Mouse (Mus musculus) forebrain, embryonic 10.5 days (tissue): ENCODE results near the gene Fcer1a. TPM values are rescaled to one million over a fixed set of nuclear protein-coding genes. Genes with fewer than 3 reads are reported as not detected.
"Not testable (repeated sequence)": the region's sequence is repeated elsewhere in the genome, so short reads cannot be mapped to it uniquely, and the experiment has no call there.

Experiments used
- DNase-seq: peaks from one replicate; pipeline ENCODE4 v3.0.0-alpha.2; 2017; ENCODE audit warnings: low spot score; ENCODE audit errors: extremely low spot score
- H3K27ac ChIP-seq: fragments of 300-500 bp; sonication (generic); 2 replicates; pipeline ENCODE4 v1.5.1; 2016; ENCODE audit warnings: mild to moderate bottlenecking
- H3K27me3 ChIP-seq: fragments of 300-500 bp; sonication (generic); 2 replicates; pipeline ENCODE4 v1.6.1; 2016; ENCODE audit warnings: mild to moderate bottlenecking; ENCODE audit not compliant: poor library complexity, severe bottlenecking
- H3K36me3 ChIP-seq: fragments of 300-500 bp; sonication (generic); replicated peaks from 2 replicates; pipeline ENCODE4 v1.6.1; 2016; ENCODE audit warnings: mild to moderate bottlenecking, moderate library complexity
- H3K4me1 ChIP-seq: fragments of 300-500 bp; sonication (generic); 2 replicates; pipeline ENCODE4 v1.6.1; 2016
- H3K4me3 ChIP-seq: fragments of 300-500 bp; sonication (generic); 2 replicates; pipeline ENCODE4 v1.5.1; 2016; ENCODE audit warnings: mild to moderate bottlenecking, moderate library complexity
- H3K9me3 ChIP-seq: fragments of 300-500 bp; sonication (generic); 2 replicates; pipeline ENCODE4 v1.6.1; 2016; ENCODE audit warnings: mild to moderate bottlenecking, moderate library complexity
- WGBS: fragments of 180-500 bp; shearing (Covaris S2); methylation state at CpG from one replicate; pipeline ENCODE4 v1.1.7; 2016; 5-methylcytosine and 5-hydroxymethylcytosine counted together
- polyA plus RNA-seq: library from polyadenylated mRNA; unstranded; fragments of >200 nt; fragmentation: Nextera tagmentation; extraction: Ambion mirVana; gene quantifications from 2 replicates; pipeline ENCODE4 v1.2.1, GENCODE M21; 2016

Fcer1a gene
- polyA plus RNA-seq: not detected in 2 replicates

- no peak within 1 kb of the TSS for H3K4me3 ChIP-seq
- no peaks in the 10 kb centered on the region for H3K27me3 ChIP-seq
- no peaks in the 10 kb centered on the region for H3K4me1 ChIP-seq
- no peak within 1 kb of the TSS for H3K27ac ChIP-seq
- no peaks in the 10 kb centered on the region for H3K36me3 ChIP-seq
- DNase-seq: no peak
- 88% methylated on average over 2 of the region's 2 CpGs for WGBS
- H3K9me3 ChIP-seq: no peaks in the 10 kb centered on the region
These were observed at the start of gene Fcer1a for GRCm38 (mm10) chr1:173227081-173227480. Gene Fcer1a (minus strand): TSS chr1:173227214.

GRCm38 (mm10) chr1:173265701-173266100, 38.7 kb upstream of the Fcer1a start, which contains the start of gene Olfr418:
Gene Olfr418 (plus strand): TSS chr1:173266001.
- no peaks in the 10 kb centered on the region for H3K4me1 ChIP-seq
- no peak for DNase-seq
- H3K36me3 ChIP-seq: no peaks in the 10 kb centered on the region
- H3K27ac ChIP-seq: no peak within 1 kb of the TSS
- H3K4me3 ChIP-seq: no peak within 1 kb of the TSS
- no peaks in the 10 kb centered on the region for H3K9me3 ChIP-seq
- no peaks in the 10 kb centered on the region for H3K27me3 ChIP-seq

GRCm38 (mm10) chr1:173249888-173250287, 22.9 kb upstream of the Fcer1a start:
- no peak overlapping the region for H3K4me3 ChIP-seq
- no peaks in the 10 kb centered on the region for H3K4me1 ChIP-seq
- no peaks in the 10 kb centered on the region for H3K9me3 ChIP-seq
- WGBS: 96% methylated on average over 3 of the region's 3 CpGs
- no peak overlapping the region for H3K27ac ChIP-seq
- no peaks in the 10 kb centered on the region for H3K27me3 ChIP-seq
- no peak for DNase-seq
- no peaks in the 10 kb centered on the region for H3K36me3 ChIP-seq

DNA sequence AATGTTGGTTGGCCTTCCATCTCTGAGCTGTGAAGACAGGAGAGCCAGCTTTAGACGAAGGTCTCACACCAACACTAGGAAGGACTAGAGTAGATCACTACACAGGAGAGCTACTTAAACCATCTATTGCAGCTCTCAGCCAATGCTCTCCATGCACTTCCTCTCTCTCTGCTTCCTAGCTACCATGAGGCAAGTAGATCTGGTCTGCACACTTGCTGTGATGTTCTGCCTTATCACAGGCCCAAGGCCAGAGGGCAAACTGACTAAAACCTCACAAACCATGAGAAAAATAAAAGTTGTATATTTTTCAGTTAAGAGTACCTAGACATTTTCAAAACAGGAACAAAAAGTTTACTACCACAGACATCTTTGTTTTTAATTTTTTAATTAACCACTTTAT, 10.0 kb upstream of the Fcer1a start:
- not testable (repeated sequence) for H3K27me3 ChIP-seq, H3K4me1 ChIP-seq, DNase-seq, H3K9me3 ChIP-seq, H3K4me3 ChIP-seq, H3K36me3 ChIP-seq, H3K27ac ChIP-seq
- WGBS: 86% methylated on average over 1 of the region's 1 CpGs

- no peaks in the 10 kb centered on the region for H3K27me3 ChIP-seq
- H3K4me3 ChIP-seq: no peak overlapping the region
- no peaks in the 10 kb centered on the region for H3K4me1 ChIP-seq
- no peaks in the 10 kb centered on the region for H3K36me3 ChIP-seq
- no peak overlapping the region for H3K27ac ChIP-seq
- 90% methylated on average over 3 of the region's 3 CpGs for WGBS
- no peaks in the 10 kb centered on the region for H3K9me3 ChIP-seq
- no peak for DNase-seq
These were observed 10.5 kb downstream of the Fcer1a start for GRCm38 (mm10) chr1:173216481-173216880.

DNA sequence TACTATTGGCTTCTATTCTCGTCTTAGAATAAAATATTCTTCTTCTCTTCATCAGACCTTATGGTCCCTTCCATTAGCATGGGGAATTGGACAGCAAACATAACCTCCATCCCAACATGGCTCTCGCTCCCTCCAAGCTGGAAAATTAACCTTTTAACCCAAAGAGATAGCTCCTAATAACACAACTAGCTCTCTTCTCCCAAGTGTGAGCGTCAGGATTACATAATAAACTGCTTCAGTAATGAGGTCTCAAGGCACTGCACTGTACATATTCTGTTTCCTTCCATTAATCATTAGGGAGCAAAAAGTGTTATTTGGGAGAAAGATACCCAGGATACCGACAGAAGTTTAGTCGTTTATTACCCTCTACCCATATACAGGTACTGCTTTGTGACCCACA, 14.9 kb downstream of the Fcer1a start, which contains the start of gene Olfr1404:
TSS of gene Olfr1404 (plus strand) at position 301 of the 400 bp plus-strand sequence.
- no peak for DNase-seq
- Histone ChIP-seq H3K4me3 (no peak within 1 kb of the TSS), H3K4me1 (no peaks in the 10 kb centered on the region), H3K27ac (no peak within 1 kb of the TSS), H3K9me3 (no peaks in the 10 kb centered on the region), H3K36me3 (no peaks in the 10 kb centered on the region), H3K27me3 (no peaks in the 10 kb centered on the region)
- WGBS: 89% methylated on average over 5 of the region's 5 CpGs

- Histone ChIP-seq H3K27ac (no peak within 1 kb of the TSS), H3K27me3 (no peaks in the 10 kb centered on the region), H3K9me3 (no peaks in the 10 kb centered on the region), H3K36me3 (no peaks in the 10 kb centered on the region), H3K4me1 (no peaks in the 10 kb centered on the region), H3K4me3 (no peak within 1 kb of the TSS)
- WGBS: 76% methylated on average over 5 of the region's 5 CpGs
- DNase-seq: no peak
These were observed 29.5 kb downstream of the Fcer1a start, which contains the start of gene Olfr218 for GRCm38 (mm10) chr1:173197508-173197907. Gene Olfr218 (plus strand): TSS chr1:173197808.

- no peak for DNase-seq
- 86% methylated on average over 2 of the region's 2 CpGs for WGBS
- no peak overlapping the region for H3K4me3 ChIP-seq
- no peak overlapping the region for H3K27ac ChIP-seq
- H3K4me1 ChIP-seq: no peaks in the 10 kb centered on the region
- no peaks in the 10 kb centered on the region for H3K36me3 ChIP-seq
- H3K9me3 ChIP-seq: no peaks in the 10 kb centered on the region
- H3K27me3 ChIP-seq: no peaks in the 10 kb centered on the region
These were observed 30.7 kb downstream of the Fcer1a start for GRCm38 (mm10) chr1:173196359-173196758.

- Histone ChIP-seq H3K27me3 (no peaks in the 10 kb centered on the region), H3K4me1 (no peaks in the 10 kb centered on the region), H3K9me3 (no peaks in the 10 kb centered on the region), H3K27ac (no peak overlapping the region), H3K4me3 (no peak overlapping the region), H3K36me3 (no peaks in the 10 kb centered on the region)
- 87% methylated on average over 3 of the region's 3 CpGs for WGBS
- no peak for DNase-seq
These were observed 35.0 kb downstream of the Fcer1a start for GRCm38 (mm10) chr1:173192059-173192458.

DNA sequence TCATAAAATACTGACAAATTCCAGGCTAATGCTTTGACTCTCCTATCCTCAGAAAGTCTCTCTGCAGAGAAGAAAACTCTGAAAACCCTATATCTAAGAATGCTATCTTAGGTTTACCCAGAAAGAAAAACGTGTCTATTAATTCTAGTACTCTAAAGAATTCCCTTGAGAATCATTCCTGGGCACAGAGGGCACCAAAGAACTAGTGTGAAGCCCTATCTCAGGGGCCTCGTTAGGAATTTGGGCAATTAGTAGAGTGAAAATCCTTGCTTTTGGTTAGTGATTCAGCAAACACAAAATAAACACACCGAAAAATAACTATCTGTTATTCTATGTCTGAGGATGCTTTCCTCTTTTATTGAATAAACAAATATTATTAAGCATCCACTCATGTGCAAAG, 36.5 kb downstream of the Fcer1a start, which contains the start of gene Olfr1406:
TSS of gene Olfr1406 (minus strand) at position 101 of the 400 bp plus-strand sequence.
- no peak for DNase-seq
- 70% methylated on average over 3 of the region's 3 CpGs for WGBS
- no peaks in the 10 kb centered on the region for H3K27me3 ChIP-seq
- no peak within 1 kb of the TSS for H3K4me3 ChIP-seq
- H3K4me1 ChIP-seq: no peaks in the 10 kb centered on the region
- H3K36me3 ChIP-seq: no peaks in the 10 kb centered on the region
- no peak within 1 kb of the TSS for H3K27ac ChIP-seq
- no peaks in the 10 kb centered on the region for H3K9me3 ChIP-seq

DNA sequence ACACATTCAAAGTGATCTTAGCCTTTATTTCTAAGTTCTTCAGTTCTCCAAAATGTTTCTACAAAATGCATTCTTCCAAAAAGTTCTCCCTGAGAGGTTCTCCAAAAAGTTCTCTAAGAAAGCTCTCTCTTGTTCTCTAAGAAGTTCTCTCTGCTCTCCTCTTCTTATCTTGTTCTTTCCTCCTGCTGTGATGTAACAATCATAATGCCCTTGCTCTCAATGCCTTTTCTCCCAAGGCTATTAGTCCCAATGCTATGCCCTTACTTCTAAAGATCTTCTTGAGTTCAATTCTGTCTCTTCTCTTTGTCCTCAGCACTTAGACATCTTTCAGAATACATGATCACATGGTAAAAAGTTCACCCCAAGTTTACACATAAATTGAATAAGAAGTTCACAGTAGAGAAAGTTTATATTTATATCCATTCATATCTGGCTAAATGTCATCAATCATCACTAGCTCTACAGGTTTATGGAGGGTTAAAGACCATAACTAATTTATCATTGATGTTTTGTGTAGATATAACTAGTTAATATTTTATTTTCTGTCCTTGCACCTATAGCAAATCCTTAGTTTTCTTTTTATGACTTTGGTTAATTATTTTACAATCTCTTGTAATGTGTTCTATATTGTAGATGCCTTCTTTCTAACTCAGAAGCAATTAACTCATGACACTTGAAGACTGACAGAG, 52.7 kb downstream of the Fcer1a start:
- Histone ChIP-seq H3K4me1 (no peaks in the 10 kb centered on the region), H3K36me3 (no peaks in the 10 kb centered on the region), H3K9me3 (no peaks in the 10 kb centered on the region), H3K27me3 (no peaks in the 10 kb centered on the region), H3K27ac (no peak overlapping the region), H3K4me3 (no peak overlapping the region)
- DNase-seq: no peak
